Comparison of ENCODE assay signal across 22 mouse cellular contexts in the genomic region with DNA sequence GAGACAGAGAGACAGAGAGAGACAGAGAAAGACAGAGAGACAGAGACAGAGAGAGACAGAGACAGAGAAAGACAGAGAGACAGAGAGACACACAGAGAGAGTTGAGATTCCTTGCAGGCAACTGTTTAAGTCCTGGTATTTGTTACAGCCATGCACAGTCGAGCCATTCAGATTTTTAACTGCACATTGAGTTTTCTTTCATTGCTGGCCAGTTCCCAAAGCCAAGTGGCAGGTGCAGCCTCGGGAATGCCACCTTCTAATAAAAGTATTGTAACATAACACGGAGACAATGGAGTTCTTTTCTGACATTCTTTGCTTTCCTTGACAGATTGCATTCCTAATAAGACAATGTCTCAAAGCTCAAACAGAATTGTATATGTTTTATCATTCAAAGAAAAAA.
A peak's percentile ranks its signal among the peaks of the same experiment; 100 is the strongest.
DNase-seq lines count a peak whose midpoint lies in the region; ATAC-seq and TF ChIP-seq lines count a peak whose summit lies in the region.
"Had no signal": no experiment of that assay in that cellular context is flagged by ENCODE, and none has a peak within 500 bp of the region (broad histone marks: within the 10 kb centered on the region; RNA-seq: fewer than 3 reads in every experiment).

No protein-coding gene starts in this region.

- no peak overlapping the region for H3K9ac ChIP-seq in lung, embryonic 14.5 days
- H3K9ac ChIP-seq in limb, embryonic 14.5 days (ENCODE audit: low read depth, low read length, severe bottlenecking), result no peak overlapping the region
- H3K9ac ChIP-seq: embryonic facial prominence, embryonic 13.5 days; forebrain, postnatal 0 days; hindbrain, embryonic 12.5 days; hindbrain, embryonic 15.5 days had no signal

- no peak for TF ChIP-seq POLR2A in limb, embryonic 14.5 days (IDR thresholded peaks at IDR 0.05; ENCODE audit: borderline replicate concordance, extremely low read depth, insufficient read depth, insufficient read length)

- no peak overlapping the region for H3K4me2 ChIP-seq in lung, embryonic 14.5 days
- H3K4me2 ChIP-seq in limb, embryonic 14.5 days (replicated peaks; ENCODE audit: low read depth, low read length, severe bottlenecking), result no peak overlapping the region
- H3K4me2 ChIP-seq: embryonic facial prominence, embryonic 13.5 days; heart, embryonic 11.5 days; hindbrain, embryonic 12.5 days; hindbrain, embryonic 15.5 days had no signal

- no peaks in the 10 kb centered on the region for H3K36me3 ChIP-seq in lung, embryonic 14.5 days (ENCODE audit: insufficient read depth)
- H3K36me3 ChIP-seq in limb, embryonic 14.5 days (ENCODE audit: control insufficient read depth, insufficient read depth, low read length), result no peaks in the 10 kb centered on the region
- H3K36me3 ChIP-seq: embryonic facial prominence, embryonic 13.5 days; hindbrain, embryonic 12.5 days; hindbrain, embryonic 15.5 days had no signal

- H3K27ac ChIP-seq in lung, embryonic 14.5 days (ENCODE audit: low read depth), result no peak overlapping the region
- H3K27ac ChIP-seq in limb, embryonic 14.5 days (replicated peaks; ENCODE audit: low read depth, low read length), result no peak overlapping the region
- H3K27ac ChIP-seq: embryonic facial prominence, embryonic 13.5 days; gastrocnemius, adult 2 months; hindbrain, embryonic 12.5 days; hindbrain, embryonic 15.5 days had no signal

- DNase-seq in lung, embryonic 14.5 days, result peak; percentile 4
- DNase-seq in lung, postnatal 4 days, result no peak
- DNase-seq in ZHBTc4 (ENCODE audit: low read depth, low spot score) (peak; percentile 4), liver (no peak)
- peak; percentile 33 for DNase-seq in limb, embryonic 14.5 days (ENCODE audit: low spot score)
- DNase-seq in spleen, postnatal 10 days (ENCODE audit: low spot score in 2 of 2), result no peak
- DNase-seq: adrenal gland, postnatal 10 days; adrenal gland, postnatal 36 days; cerebellum, adult 11 months; cerebellum, adult 2 months; cerebellum, adult 9-11 months; cerebellum, postnatal 25 days; forebrain, postnatal 0 days; gastrocnemius, adult 2 months; gastrocnemius, postnatal 14 days; heart, adult 11 months had no signal

- WGBS in lung, embryonic 14.5 days, result 41% methylated on average over 3 of the region's 3 CpGs
- WGBS in limb, embryonic 14.5 days, result 31% methylated on average over 3 of the region's 3 CpGs

- no peaks in the 10 kb centered on the region for H3K9me3 ChIP-seq in lung, embryonic 14.5 days (ENCODE audit: low read depth, low read length)
- no peaks in the 10 kb centered on the region for H3K9me3 ChIP-seq in limb, embryonic 14.5 days (ENCODE audit: control insufficient read depth, low read length)
- H3K9me3 ChIP-seq: embryonic facial prominence, embryonic 13.5 days; hindbrain, embryonic 12.5 days; hindbrain, embryonic 15.5 days had no signal

- H3K4me1 ChIP-seq in lung, embryonic 14.5 days (ENCODE audit: insufficient read depth), result no peaks in the 10 kb centered on the region
- 0 out of 2 replicates have a peak, but pooled peaks cover 2% of the 10 kb centered on the region for H3K4me1 ChIP-seq in limb, embryonic 14.5 days (ENCODE audit: control insufficient read depth, insufficient read depth, low read length)
- H3K4me1 ChIP-seq: embryonic facial prominence, embryonic 13.5 days; hindbrain, embryonic 12.5 days; hindbrain, embryonic 15.5 days had no signal

- no peaks in the 10 kb centered on the region for H3K27me3 ChIP-seq in lung, embryonic 14.5 days (ENCODE audit: insufficient read depth, low read length)
- H3K27me3 ChIP-seq in limb, embryonic 14.5 days (ENCODE audit: control insufficient read depth, insufficient read depth, low read length), result no peaks in the 10 kb centered on the region
- H3K27me3 ChIP-seq: embryonic facial prominence, embryonic 13.5 days; hindbrain, embryonic 12.5 days; hindbrain, embryonic 15.5 days had no signal

- ATAC-seq in lung, embryonic 14.5 days (ENCODE audit: insufficient read depth), result no peak
- ATAC-seq in limb, embryonic 14.5 days (ENCODE audit: low FRiP score, low read depth), result peak; percentile 53
- ATAC-seq: CD4-positive, CD25-positive, alpha-beta regulatory T cell, adult 4 months; forebrain, embryonic 14.5 days had no signal

- no peak for TF ChIP-seq CTCF in lung, embryonic 14.5 days (IDR thresholded peaks at IDR 0.05; ENCODE audit: low read depth)

- H3K4me3 ChIP-seq in lung, embryonic 14.5 days (ENCODE audit: low read depth, low read length), result no peak overlapping the region
- no peak overlapping the region for H3K4me3 ChIP-seq in limb, embryonic 14.5 days (replicated peaks; ENCODE audit: low read length)
- H3K4me3 ChIP-seq: embryonic facial prominence, embryonic 13.5 days; gastrocnemius, adult 2 months; hindbrain, embryonic 12.5 days; hindbrain, embryonic 15.5 days had no signal

Comparison
In these comparisons a context has a peak if more than half of its experiments do, and no peak if none do; other contexts are left out.
1. DNase-seq: peak in lung, embryonic 14.5 days (single experiment), ZHBTc4 (single experiment) and limb, embryonic 14.5 days (single experiment); none in lung, postnatal 4 days (0 of 2), liver (single experiment) and spleen, postnatal 10 days (0 of 2).